Mouse (Mus musculus) myocyte (in vitro differentiated cells): ENCODE results near the gene Xrcc3.
A peak's percentile ranks its signal among the peaks of the same experiment; 100 is the strongest.

Experiments used
- CEBPB ChIP-seq: IDR thresholded peaks from 2 replicates; pipeline ENCODE4 v1.6.1; 2011; ENCODE audit warnings: mild to moderate bottlenecking, moderate library complexity; ENCODE audit not compliant: poor library complexity, insufficient read depth, severe bottlenecking
- E2F4 ChIP-seq: IDR thresholded peaks from one replicate; pipeline ENCODE4 v1.6.1; 2011; ENCODE audit warnings: mild to moderate bottlenecking, control low read depth, moderate library complexity; ENCODE audit not compliant: insufficient read depth
- MAX ChIP-seq: IDR thresholded peaks from one replicate; pipeline ENCODE4 v1.6.1; 2011; ENCODE audit warnings: low read depth, mild to moderate bottlenecking, control low read depth
- MYOG ChIP-seq, 3 experiments: IDR thresholded peaks; one replicate each; pipeline ENCODE4 v1.6.1; 2011; ENCODE audit warnings: control low read depth in 2 of 3, low read depth in 2 of 3, mild to moderate bottlenecking in 2 of 3; ENCODE audit not compliant: insufficient read length in 2 of 3, control insufficient read depth in 1 of 3, insufficient read depth in 1 of 3
- POLR2A ChIP-seq: IDR thresholded peaks from one replicate; pipeline ENCODE4 v1.6.1; 2011; ENCODE audit warnings: low read depth, mild to moderate bottlenecking, control low read depth, moderate library complexity; ENCODE audit not compliant: insufficient read length
- TCF12 ChIP-seq: IDR thresholded peaks from one replicate; pipeline ENCODE4 v1.6.1; 2011; ENCODE audit warnings: mild to moderate bottlenecking, control low read depth; ENCODE audit not compliant: poor library complexity, insufficient read depth, severe bottlenecking
- TCF3 ChIP-seq: IDR thresholded peaks from one replicate; pipeline ENCODE4 v1.6.1; 2011; ENCODE audit warnings: low read depth, control low read depth; ENCODE audit not compliant: insufficient read length

GRCm38 (mm10) chr12:111791474-111792104 lies 22.1 kb downstream of the Xrcc3 start:
- TF ChIP-seq POLR2A (peak; percentile 22), E2F4 (no peak), MYOG (IDR thresholded peaks at IDR 0.05; ENCODE audit: control insufficient read depth in 1 of 3, insufficient read depth in 1 of 3, insufficient read length in 2 of 3, low read depth in 2 of 3) (no peak), CEBPB (no peak), TCF12 (no peak), MAX (no peak), TCF3 (no peak)
